Mouse (Mus musculus) cerebellum, adult 11 months (tissue): ENCODE measurements around the gene Adipor1.
A peak's percentile ranks its signal among the peaks of the same experiment; 100 is the strongest.

Source experiments
- DNase-seq: peaks from one replicate; pipeline ENCODE4 v3.0.0; 2022

Adipor1 gene

DNA sequence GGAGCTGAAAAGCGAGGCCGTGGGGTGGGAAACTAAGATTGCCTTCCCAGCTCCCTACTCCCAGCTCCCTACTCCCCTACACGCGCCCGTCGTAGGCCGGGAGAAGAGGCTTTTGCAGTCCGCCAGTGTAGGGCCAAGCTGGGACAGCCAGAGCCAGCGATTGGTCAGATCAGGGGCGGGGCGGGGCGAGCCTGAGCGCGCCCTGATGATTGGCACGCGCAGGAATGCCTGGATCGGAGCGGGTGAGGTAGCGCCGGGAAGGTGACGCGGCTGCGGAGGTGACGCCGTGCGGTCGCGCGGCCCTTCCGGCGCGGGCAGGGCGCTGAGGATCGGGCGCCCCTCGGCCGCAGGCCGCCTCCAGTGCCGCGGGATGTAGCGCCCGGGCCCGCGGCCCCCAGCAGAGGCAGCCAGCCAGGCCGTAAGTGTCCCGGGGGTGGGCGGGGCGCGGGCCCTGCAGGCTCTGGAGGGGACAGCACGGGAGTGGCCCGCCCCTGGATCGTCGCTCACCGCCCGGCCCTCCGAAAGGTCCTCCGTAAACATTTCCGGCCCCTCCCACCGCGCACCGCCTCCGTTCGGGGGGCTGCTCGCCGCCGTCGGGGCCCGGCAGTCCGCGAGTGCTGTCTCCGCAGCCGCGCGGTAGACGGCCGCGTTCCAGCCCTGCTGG, at the start of gene Adipor1:
TSS of gene Adipor1 (plus strand) at position 211 of the 664 bp plus-strand sequence.
- DNase-seq = peak; percentile 96

DNA sequence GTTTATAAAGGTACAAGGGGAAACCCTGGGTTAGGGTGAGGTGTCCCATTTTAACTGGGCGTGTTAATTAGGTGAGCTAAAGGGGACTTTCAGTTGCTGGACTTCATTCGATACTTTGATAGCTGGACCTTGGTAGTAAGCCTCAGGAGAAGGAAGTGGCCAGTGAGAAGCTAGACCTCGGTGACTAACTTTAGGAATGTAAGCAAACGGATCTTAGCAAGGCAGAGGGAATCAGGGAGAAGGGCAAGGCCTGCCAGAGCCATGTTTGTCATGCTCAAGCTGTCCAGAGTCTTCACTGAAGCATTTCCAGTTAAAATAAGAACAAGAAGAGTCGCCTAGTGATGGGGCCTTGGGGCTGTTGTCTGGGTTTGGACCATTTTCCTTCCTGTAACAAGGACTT, 49.7 kb upstream of the Adipor1 start:
- DNase-seq = no peak

DNA sequence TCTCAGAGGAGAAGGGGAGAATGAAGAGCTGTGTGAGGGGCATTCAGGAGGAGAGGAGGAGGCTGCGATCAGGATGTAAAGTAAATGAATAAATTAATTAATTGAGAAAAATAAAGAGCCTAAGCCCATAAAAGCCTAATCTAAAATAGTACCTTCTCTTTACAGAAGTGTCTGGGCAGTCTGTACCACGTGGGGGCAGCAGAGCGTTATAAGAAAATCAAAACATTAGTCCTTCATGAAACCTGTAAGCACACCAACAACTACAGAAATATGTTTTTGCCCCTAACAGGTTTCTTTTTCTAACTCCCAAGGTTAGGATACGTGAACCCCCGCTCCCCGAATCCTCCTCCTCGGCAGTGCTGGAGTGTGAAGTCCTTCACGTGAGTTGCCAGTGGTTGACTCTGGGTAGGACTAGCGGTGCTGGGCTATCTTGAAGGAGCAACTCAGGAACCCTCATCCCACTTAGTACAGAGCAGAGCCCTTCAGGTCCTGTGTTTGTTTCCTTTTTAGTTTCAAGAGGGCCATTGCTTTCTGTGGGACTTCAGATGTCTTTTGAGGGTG, 46.3 kb upstream of the Adipor1 start:
- no peak for DNase-seq

GRCm38 (mm10) chr1:134374124-134374523, 41.1 kb upstream of the Adipor1 start:
- no peak for DNase-seq

DNA sequence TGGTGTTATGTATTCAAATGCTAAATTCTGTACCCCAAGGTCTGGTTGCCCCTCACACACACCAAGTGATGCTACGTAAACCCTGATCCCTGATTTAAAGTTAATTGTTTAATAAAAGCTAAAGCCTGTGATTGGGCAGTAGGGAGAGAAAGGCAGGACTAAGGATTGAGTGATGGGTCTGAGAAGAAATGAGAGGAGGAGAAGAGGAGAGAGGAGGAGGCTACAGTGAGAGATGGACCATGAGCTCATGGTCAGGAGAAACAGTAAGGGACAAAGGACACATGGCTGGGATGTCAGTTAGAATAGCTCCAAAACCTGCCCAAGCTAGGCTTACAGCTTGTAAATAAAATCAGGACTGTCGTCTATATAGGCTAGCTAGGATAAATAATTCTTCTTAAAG, 34.1 kb upstream of the Adipor1 start:
- no peak for DNase-seq

DNA sequence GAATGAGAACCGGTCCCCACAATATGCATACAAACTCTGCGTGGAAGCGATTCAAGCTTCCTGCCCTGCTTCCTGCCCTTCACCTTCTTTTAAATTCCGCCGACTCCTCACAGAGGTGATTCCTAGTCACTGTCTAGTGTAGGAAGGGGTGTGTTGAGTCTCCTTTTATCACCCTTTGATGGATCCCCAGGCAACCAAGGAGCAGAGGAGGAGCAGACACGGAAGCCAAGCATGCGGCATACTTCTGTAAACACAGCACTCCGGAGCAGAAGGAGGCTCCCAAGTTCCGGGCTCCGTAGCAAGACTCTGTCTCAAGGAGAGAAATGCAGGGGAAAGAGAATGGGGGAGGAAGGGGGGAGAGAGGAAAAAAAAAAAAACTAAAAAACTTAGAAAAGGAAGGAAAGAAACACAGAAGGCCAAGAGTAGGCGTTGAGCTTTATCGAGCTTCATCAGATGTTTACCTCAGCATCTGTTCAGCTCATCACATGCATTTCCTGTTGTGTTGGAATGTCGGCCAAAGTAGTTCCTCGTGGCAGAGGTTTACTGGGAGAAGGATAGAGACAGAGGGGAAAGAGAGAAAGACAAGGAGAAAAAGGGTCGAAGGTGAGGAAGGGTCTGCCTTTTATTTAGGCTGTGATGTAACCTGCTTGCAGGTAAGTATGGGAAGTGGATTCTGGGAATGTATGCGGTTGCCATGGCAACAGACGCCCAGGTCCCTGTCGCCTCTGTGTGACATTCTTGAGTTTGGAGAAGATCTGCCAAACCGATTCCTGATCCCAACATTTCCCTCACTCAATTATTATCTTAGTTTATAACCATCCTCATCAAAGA, 33.2 kb upstream of the Adipor1 start:
- no peak for DNase-seq

DNA sequence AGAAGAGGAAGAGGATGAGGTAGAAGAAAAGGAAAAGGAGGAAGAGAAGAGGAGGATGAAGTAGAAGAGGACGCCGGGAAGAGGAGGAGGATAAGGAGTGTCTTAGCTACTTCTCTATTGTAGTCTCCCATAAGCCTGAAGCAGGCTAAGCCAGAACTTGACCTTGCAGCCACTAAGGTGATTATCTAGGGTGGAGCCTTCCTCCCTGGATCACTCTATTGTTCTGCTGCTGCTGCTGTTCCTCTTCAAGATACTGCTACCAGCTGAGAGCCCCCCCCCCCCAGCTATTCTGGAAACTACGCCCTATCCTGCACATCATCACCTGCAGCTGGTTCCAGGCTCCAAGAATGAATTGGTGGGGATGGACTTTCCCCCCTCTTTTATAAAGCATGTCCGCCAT, 30.6 kb upstream of the Adipor1 start:
- no peak for DNase-seq

DNA sequence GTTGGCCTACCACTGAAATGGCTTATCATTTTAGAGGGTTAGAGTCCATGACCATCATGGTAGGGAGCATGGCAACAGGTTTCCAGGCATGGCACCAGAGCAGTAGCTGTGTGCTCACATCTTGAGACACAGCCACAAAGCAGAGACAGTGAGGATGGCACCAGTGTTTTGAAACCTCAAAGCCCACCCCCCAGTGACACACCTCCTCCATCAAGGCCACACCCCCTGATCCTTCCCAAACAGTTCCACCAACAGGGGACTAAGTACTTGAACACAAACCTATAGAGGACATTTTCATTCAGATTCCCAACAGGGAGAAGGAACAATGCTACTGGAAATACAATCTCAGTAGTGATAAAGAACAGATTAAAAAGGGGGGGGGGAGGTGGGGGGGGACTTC, 30.0 kb upstream of the Adipor1 start:
- no peak for DNase-seq

GRCm38 (mm10) chr1:134385666-134386065, 29.5 kb upstream of the Adipor1 start, which contains the start of gene 4933406M09Rik:
TSS of gene 4933406M09Rik (plus strand) at chr1:134385940.
- DNase-seq = no peak

- no peak for DNase-seq
Measured at GRCm38 (mm10) chr1:134393827-134394226, 21.4 kb upstream of the Adipor1 start.

DNA sequence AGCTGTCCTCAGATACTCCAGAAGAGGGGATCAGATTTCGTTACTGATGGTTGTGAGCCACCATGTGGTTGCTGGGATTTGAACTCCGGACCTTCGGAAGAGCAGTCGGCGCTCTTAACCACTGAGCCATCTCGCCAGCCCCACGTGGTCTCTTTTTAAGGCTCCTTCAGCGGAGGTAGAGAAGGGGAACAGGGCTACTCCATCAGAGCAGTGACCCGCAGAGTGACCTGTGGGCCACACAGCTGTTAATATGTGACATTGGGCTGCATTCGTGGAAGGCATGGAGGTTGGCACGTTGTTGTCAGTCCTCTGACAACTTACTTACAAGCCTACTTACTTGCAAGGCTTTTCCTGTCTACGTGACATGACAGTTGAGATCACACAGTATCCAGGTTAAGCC, 17.0 kb upstream of the Adipor1 start:
- no peak for DNase-seq

DNA sequence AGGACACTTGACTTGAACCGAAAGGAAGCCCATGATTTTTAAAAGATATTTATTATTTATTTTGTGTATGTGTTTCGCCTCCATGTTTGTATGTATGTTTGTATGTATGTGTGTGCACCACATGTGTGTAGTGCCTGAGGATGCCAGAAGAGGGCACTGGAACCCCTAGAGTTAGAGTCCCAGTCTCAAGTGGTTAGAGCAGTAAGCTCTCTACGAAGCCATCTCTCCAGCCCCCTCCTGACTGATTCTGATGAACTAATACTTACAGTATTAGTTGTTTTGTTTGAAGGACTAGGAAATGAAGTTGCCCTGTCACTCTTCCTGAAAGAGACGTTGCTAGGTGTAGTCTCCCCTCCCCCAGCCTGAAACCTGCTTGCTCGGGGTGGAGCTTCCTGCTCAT, 15.4 kb upstream of the Adipor1 start:
- no peak for DNase-seq

DNA sequence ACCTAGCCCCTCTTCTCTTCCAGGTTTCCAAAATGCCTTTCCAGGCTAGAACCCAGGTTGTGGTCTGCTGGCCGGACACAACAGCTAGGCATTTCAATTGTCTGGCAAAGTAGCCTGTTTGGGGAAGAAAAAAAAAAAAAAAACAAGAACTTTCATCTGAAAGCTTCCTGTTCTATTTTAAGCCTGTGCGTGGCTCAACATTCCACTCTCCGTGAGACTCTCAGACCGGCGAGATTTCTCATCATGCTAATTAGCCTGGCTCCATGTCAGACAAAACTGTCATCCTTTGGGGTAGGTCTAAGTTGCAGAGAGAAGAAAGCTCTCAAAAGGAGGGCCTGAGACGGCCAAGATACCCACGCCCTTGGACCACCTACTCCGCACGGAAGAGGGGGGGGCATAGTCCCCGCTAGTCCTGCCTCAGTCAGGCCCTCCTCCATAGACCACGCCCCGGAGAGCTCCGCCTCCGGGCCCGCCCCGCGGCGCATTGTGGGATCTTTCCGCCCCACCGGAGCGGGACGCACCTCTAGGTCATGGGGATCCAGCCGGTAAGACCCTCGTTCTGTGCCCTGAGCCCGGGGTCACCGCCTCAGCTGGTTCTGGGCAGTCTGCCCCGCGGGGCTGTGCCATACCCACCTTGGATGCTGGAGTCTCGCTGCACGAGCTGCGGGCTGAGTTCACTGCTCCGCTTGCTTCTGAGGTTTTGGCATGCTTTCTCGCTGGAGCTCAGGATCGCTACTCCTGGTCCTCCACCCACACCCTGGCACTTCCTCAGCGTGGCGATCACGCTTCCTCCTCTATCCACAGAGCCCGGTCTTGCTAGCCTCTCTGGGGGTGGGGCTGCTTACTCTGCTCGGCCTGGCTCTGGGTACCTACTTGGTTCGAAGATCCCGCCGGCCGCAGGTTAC, 9.4 kb upstream of the Adipor1 start, which contains the start of gene Cyb5r1:
TSS of gene Cyb5r1 (plus strand) at position 51 of the 905 bp plus-strand sequence.
- peak; percentile 57 for DNase-seq

GRCm38 (mm10) chr1:134406414-134406771, 8.8 kb upstream of the Adipor1 start:
- no peak for DNase-seq

GRCm38 (mm10) chr1:134408080-134408479, 7.1 kb upstream of the Adipor1 start:
- DNase-seq = no peak

- no peak for DNase-seq
Measured at GRCm38 (mm10) chr1:134411706-134412629, 3.2 kb upstream of the Adipor1 start.

GRCm38 (mm10) chr1:134414038-134414437, 1.1 kb upstream of the Adipor1 start:
- no peak for DNase-seq

DNA sequence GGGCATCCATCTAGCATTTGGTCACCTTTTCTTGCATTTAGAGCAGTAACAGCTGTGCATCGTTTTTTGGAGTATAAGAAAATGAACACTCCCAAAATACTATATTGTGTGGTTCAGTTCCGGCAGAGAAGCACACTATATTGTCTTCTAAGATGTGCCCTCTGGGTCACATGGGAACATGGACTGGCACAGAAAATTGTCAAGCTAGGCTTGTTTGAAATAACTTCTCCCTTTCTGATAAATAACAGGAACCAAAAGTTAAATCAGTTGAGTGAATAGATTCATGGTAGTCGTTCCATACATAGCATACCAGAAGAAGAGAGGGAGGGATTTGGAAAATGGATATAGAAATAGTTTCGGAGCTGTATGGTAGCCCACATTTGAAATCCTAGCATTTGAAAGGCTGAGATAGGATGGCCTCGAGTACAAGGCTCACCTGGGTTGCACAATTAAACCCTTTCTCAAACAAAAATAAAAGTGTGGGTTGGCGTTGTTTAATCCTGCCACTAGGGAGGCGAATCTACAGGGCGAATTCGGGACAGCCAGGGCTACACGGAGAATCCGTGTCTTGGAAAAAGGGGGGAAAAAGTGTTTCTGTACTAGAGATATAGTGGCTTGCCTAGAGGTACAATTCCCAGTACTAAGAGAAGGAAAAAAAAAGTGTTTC, 544 bp upstream of the Adipor1 start:
- no peak for DNase-seq

GRCm38 (mm10) chr1:134418414-134418975, 3.3 kb downstream of the Adipor1 start:
- no peak for DNase-seq

- DNase-seq = no peak
Measured at GRCm38 (mm10) chr1:134419176-134419575, 4.0 kb downstream of the Adipor1 start.
